Mouse (Mus musculus): Measurements from ENCODE around the gene Emg1.
A peak's percentile ranks its signal among the peaks of the same experiment; 100 is the strongest.
"Not testable (repeated sequence)": the region's sequence is repeated elsewhere in the genome, so short reads cannot be mapped to it uniquely, and the experiment has no call there.

Emg1 gene

GRCm38 (mm10) chr6:124708289-124708889 lies 3.6 kb downstream of the Emg1 start:
- no peak for DNase-seq

- DNase-seq, result no peak
Observed at GRCm38 (mm10) chr6:124706061-124706627, 5.8 kb downstream of the Emg1 start.

GRCm38 (mm10) chr6:124704417-124704816 lies 7.6 kb downstream of the Emg1 start:
- no peak for DNase-seq

- DNase-seq, result no peak
Observed at GRCm38 (mm10) chr6:124703789-124704188, 8.2 kb downstream of the Emg1 start.

GRCm38 (mm10) chr6:124702784-124703103 lies 9.2 kb downstream of the Emg1 start:
- DNase-seq, result peak; percentile 84

- DNase-seq, result no peak
Observed at GRCm38 (mm10) chr6:124702102-124702783, 9.7 kb downstream of the Emg1 start.

GRCm38 (mm10) chr6:124701338-124701737 lies 10.6 kb downstream of the Emg1 start:
- no peak for DNase-seq

- DNase-seq, result peak; percentile 46
Observed at GRCm38 (mm10) chr6:124699962-124700610, 11.9 kb downstream of the Emg1 start.

GRCm38 (mm10) chr6:124699366-124699765 lies 12.6 kb downstream of the Emg1 start:
- DNase-seq, result no peak

GRCm38 (mm10) chr6:124698751-124699150 lies 13.2 kb downstream of the Emg1 start:
- DNase-seq, result no peak

GRCm38 (mm10) chr6:124696441-124697150 lies 15.4 kb downstream of the Emg1 start:
- DNase-seq, result no peak

GRCm38 (mm10) chr6:124694166-124694955 lies 17.6 kb downstream of the Emg1 start:
- DNase-seq, result peak; percentile 91

- no peak for DNase-seq
Observed at GRCm38 (mm10) chr6:124693243-124693981, 18.6 kb downstream of the Emg1 start.

GRCm38 (mm10) chr6:124690517-124690916 lies 21.5 kb downstream of the Emg1 start:
- DNase-seq, result no peak

GRCm38 (mm10) chr6:124689011-124689410 lies 23.0 kb downstream of the Emg1 start:
- DNase-seq, result no peak

GRCm38 (mm10) chr6:124688151-124688758 lies 23.7 kb downstream of the Emg1 start:
- no peak for DNase-seq

- not testable (repeated sequence) for DNase-seq
Observed at GRCm38 (mm10) chr6:124686644-124687043, 25.3 kb downstream of the Emg1 start.

- DNase-seq, result no peak
Observed at GRCm38 (mm10) chr6:124685606-124686386, 26.2 kb downstream of the Emg1 start.

GRCm38 (mm10) chr6:124683591-124684417 lies 28.2 kb downstream of the Emg1 start:
- peak; percentile 74 for DNase-seq
